Mouse (Mus musculus): ENCODE data around the gene Gm28729.

DNA sequence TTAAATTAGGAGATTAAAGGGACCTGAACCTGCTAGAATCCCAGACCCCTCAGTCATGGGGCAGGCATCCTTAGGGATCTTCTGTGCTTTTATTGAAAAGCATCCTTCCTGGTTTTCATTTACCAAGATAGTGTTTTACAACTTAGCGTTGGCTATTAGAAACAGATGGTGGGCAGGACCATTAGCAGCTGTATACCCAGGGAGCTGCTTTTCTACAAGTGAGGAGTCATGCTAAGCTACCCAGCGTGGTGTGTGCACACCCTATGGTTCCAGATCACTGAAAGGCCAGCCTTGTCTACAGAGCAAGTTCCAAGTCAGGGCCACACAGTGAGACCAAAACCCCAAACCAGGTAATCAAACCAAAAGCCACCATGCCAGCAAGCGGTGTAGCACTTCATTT, 52.7 kb downstream of the Gm28729 start:
- TF ChIP-seq CTCF (conservative IDR thresholded peaks at IDR 0.05; ENCODE audit: low read length), result no peak
- TF ChIP-seq NANOG (IDR thresholded peaks at IDR 0.05; ENCODE audit: borderline replicate concordance, low read length), result no peak
